Mouse (Mus musculus) embryonic facial prominence, embryonic 10.5 days (tissue): ENCODE measurements around the gene Fmnl3. TPM values are rescaled to one million over a fixed set of nuclear protein-coding genes. Genes with fewer than 3 reads are reported as not detected.
A peak's percentile ranks its signal among the peaks of the same experiment; 100 is the strongest.
"Not testable (repeated sequence)": the region's sequence is repeated elsewhere in the genome, so short reads cannot be mapped to it uniquely, and the experiment has no call there.

Source experiments
- DNase-seq: peaks from one replicate; pipeline ENCODE4 v3.0.0-alpha.2; 2017; ENCODE audit warnings: low spot score
- H3K27ac ChIP-seq: fragments of 300-500 bp; sonication (generic); replicated peaks from 2 replicates; pipeline ENCODE4 v1.5.1; 2016; ENCODE audit warnings: mild to moderate bottlenecking
- H3K27me3 ChIP-seq: fragments of 300-500 bp; sonication (generic); replicated peaks from 2 replicates; pipeline ENCODE4 v1.6.1; 2016; ENCODE audit warnings: low read depth, mild to moderate bottlenecking; ENCODE audit not compliant: poor library complexity, severe bottlenecking
- H3K36me3 ChIP-seq: fragments of 300-500 bp; sonication (generic); replicated peaks from 2 replicates; pipeline ENCODE4 v1.6.1; 2016; ENCODE audit warnings: mild to moderate bottlenecking, moderate library complexity
- H3K4me1 ChIP-seq: fragments of 300-500 bp; sonication (generic); 2 replicates; pipeline ENCODE4 v1.6.1; 2016
- H3K4me3 ChIP-seq: fragments of 300-500 bp; sonication (generic); 2 replicates; pipeline ENCODE4 v1.5.1; 2016; ENCODE audit warnings: mild to moderate bottlenecking, moderate library complexity
- H3K9me3 ChIP-seq: fragments of 300-500 bp; sonication (generic); 2 replicates; pipeline ENCODE4 v1.6.1; 2016; ENCODE audit warnings: mild to moderate bottlenecking
- WGBS: fragments of 180-500 bp; shearing (Covaris S2); methylation state at CpG from one replicate; pipeline ENCODE4 v1.1.7; 2016; 5-methylcytosine and 5-hydroxymethylcytosine counted together
- polyA plus RNA-seq: library from polyadenylated mRNA; unstranded; fragments of >200 nt; fragmentation: Nextera tagmentation; extraction: Ambion mirVana; gene quantifications from 2 replicates; pipeline ENCODE4 v1.2.1, GENCODE M21; 2016

Gene Fmnl3
- polyA plus RNA-seq, 1 experiment from 2014 or later = 25.6 TPM

DNA sequence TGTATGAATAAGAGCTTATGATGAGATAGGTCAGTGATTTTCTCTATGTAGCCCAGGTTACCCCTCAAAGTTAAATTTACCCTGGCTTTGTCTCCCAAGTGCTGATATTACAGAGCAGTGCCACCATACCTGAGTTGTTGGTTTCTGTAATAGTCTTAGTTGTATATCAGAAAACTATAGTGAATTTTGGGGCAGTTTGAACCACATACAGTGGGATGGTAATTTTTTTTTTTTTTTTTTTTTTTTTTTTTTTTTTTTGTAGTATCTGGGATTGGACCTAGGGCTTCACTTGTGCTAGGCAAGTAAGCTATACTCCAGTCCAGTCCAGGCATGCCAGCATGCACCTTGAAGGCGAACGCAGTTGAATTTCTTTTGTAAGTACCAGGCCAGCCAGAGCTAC, 27.3 kb upstream of the Fmnl3 start:
- Histone ChIP-seq H3K9me3 (no peaks in the 10 kb centered on the region), H3K27me3 (no peaks in the 10 kb centered on the region), H3K27ac (no peak overlapping the region), H3K4me1 (peaks cover 51% of the 10 kb centered on the region), H3K36me3 (peaks cover 31% of the 10 kb centered on the region), H3K4me3 (no peak overlapping the region)
- DNase-seq = no peak
- 95% methylated on average over 2 of the region's 2 CpGs for WGBS

DNA sequence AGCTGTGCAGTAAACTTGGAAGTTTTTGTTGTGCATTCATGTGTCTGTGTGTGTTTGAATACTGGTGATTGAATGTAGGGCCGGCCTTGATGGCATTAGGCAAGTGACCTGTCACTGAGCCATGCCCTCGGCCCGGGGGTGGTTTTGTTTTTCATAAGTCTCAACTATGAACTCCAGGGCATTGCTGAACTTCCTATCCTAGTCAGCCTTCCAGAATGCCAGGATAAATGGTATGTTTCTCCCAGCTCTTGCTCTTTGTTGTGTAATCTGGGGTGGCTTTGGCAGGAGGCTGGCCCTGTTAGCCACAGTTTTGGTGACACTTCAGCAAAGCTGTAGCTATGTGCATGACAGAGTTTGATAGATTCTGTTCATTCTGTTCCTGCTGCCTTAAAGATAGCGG, 26.6 kb upstream of the Fmnl3 start:
- no peak overlapping the region for H3K27ac ChIP-seq
- H3K36me3 ChIP-seq = peaks cover 23% of the 10 kb centered on the region
- 74% methylated on average over 4 of the region's 4 CpGs for WGBS
- no peaks in the 10 kb centered on the region for H3K9me3 ChIP-seq
- no peak overlapping the region for H3K4me3 ChIP-seq
- peaks cover 58% of the 10 kb centered on the region for H3K4me1 ChIP-seq
- no peaks in the 10 kb centered on the region for H3K27me3 ChIP-seq
- DNase-seq = no peak

DNA sequence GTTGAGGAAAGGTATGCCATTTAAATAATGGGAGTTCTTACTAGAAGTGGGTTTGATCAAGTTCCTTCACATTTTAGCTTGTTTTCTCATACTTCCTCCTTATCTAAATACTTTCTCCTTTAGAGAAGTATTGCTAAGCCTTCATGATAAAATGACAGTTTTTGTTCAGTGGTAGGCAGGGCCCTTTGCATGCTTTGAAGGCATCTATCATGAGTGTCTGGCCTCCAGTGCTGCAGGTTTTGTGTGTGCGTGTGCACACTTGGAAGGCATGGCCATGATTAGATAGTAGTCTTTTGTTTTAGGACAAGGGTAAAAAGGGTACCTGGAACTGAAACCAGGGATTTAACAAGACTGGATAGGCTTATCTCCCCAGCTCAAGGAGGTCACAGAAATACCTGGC, 26.2 kb upstream of the Fmnl3 start:
- Histone ChIP-seq H3K9me3 (no peaks in the 10 kb centered on the region), H3K4me3 (no peak overlapping the region), H3K27ac (no peak overlapping the region), H3K27me3 (no peaks in the 10 kb centered on the region), H3K4me1 (peaks cover 62% of the 10 kb centered on the region), H3K36me3 (peaks cover 19% of the 10 kb centered on the region)
- WGBS = 71% methylated on average over 1 of the region's 1 CpGs
- no peak for DNase-seq

DNA sequence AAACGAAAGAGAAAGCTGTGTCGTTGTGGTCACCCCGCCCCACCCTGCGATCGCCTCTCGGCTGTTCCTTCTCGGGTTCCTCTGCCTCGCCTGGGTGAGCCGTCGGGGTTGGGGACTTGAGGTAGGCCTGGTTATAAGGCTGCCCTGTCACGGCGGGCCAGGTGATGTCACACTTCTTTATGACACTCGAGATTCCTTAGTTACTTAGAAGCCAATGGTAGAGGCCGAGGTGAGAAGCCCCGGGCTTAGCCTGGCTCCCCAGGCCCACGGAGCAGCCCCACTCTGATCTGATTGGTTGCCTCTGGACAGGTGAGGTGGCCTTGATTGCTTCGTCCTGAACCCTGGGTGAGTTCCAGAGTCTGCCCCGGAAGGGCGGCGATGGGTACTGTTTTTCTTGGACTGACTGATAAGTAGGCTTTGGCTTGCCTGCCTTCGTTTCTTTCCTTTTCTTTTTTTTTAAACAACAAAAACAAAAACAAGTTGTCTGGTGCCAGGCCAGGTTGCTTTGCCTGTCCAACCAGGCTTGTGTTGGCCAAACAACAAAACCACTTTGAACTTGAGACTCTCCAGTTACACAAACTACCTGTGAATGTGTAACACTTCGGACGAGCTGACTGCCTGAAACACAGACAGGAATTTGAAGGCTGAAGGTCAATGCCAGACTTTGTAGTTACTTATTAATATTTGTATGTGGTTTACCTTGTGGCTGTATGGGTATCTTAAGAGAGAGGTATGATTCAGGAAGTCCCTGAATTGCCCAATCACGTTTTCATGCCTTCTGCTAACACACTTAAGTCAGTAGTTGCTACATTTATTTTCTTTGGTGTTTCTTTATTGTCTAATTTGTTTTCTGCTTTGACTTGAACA, 23.3 kb upstream of the Fmnl3 start:
- Histone ChIP-seq H3K4me3 (peak overlapping the region; percentile 94), H3K27me3 (no peaks in the 10 kb centered on the region), H3K9me3 (no peaks in the 10 kb centered on the region), H3K36me3 (no peaks in the 10 kb centered on the region; the same call in 1 of the 2 replicates), H3K4me1 (peaks cover 53% of the 10 kb centered on the region), H3K27ac (peak overlapping the region; percentile 94)
- WGBS = 12% methylated on average over 24 of the region's 24 CpGs
- DNase-seq = no peak

DNA sequence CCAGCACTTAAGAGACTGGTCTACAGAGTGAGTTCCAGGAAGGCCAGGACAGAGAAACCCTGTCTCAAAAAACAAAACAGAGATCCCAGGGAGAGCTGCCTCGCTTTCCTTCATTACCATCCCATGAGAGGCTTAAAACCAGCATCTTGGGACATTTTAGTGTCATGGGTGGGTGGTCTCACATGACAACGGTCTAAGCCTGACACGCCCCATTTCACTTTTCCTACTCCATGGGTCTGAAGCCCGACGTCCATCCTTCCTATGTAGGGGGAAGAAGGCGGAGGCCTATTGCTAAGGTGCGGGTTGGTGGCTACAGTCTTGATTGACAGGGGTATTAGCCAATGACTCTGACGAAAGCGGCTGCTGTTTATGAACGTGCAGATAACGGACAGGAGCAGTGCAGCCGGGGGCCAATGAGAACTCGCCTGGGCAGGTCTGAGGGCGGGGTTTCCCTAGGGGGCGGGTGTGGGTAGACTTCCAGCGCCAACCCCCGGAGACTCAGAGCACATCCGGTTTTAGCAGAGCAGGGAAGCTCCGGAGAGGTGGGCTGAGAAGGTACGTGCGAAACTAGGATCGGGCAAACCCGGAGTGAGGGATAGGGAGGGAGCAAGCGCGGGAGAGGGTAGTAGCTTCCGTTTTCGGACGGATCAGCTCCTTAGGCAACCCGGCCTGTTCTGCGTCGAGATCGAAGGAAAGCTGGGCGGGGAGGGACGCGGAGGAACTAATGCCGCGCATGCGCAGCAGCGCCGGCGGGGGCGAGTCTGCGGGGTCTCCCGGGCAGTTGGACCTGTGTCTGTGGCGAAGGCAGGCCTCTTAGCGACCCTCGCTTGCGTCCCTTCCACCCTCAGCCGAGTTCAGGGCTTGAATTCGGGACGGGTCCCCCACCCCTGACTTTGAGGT, 22.5 kb upstream of the Fmnl3 start, which contains the start of gene Tmbim6:
Gene Tmbim6, plus strand, starts transcription at position 397 of the 900 bp plus-strand sequence.
- under 1% methylated on average over 51 of the region's 51 CpGs for WGBS
- peak within 1 kb of the TSS; percentile 94 for H3K27ac ChIP-seq

DNA sequence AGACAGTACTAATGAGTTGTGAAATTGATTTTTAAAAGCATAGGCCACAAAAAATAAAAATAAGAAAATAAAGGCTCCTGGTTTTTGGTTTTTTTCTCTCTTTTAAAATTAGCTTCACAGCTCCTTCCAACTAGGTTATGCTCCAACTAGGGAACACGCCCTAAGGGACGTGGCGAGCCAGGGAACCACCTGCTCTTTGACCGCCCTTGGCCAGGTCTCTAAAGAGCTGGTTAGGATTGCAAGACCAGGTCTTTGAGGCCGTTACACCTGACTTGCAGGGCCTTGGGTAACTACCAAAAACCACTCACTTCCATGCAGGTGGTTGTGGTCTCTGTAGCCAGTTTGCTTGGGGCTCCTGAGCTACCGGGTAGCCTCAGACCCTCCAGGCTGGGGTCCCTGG, 21.7 kb upstream of the Fmnl3 start:
- Histone ChIP-seq H3K36me3 (no peaks in the 10 kb centered on the region; the same call in 1 of the 2 replicates), H3K4me1 (peaks cover 48% of the 10 kb centered on the region), H3K27ac (peak overlapping the region; percentile 94), H3K9me3 (no peaks in the 10 kb centered on the region), H3K27me3 (no peaks in the 10 kb centered on the region), H3K4me3 (peak overlapping the region; percentile 94)
- 86% methylated on average over 6 of the region's 6 CpGs for WGBS
- DNase-seq = no peak

More for the DNA sequence above, 22.5 kb upstream of the Fmnl3 start, which contains the start of gene Tmbim6:
- Histone ChIP-seq H3K4me1 (peaks cover 49% of the 10 kb centered on the region), H3K9me3 (no peaks in the 10 kb centered on the region), H3K27me3 (no peaks in the 10 kb centered on the region), H3K4me3 (peak within 1 kb of the TSS; percentile 94), H3K36me3 (no peaks in the 10 kb centered on the region; the same call in 1 of the 2 replicates)
- DNase-seq = peak; percentile 100

DNA sequence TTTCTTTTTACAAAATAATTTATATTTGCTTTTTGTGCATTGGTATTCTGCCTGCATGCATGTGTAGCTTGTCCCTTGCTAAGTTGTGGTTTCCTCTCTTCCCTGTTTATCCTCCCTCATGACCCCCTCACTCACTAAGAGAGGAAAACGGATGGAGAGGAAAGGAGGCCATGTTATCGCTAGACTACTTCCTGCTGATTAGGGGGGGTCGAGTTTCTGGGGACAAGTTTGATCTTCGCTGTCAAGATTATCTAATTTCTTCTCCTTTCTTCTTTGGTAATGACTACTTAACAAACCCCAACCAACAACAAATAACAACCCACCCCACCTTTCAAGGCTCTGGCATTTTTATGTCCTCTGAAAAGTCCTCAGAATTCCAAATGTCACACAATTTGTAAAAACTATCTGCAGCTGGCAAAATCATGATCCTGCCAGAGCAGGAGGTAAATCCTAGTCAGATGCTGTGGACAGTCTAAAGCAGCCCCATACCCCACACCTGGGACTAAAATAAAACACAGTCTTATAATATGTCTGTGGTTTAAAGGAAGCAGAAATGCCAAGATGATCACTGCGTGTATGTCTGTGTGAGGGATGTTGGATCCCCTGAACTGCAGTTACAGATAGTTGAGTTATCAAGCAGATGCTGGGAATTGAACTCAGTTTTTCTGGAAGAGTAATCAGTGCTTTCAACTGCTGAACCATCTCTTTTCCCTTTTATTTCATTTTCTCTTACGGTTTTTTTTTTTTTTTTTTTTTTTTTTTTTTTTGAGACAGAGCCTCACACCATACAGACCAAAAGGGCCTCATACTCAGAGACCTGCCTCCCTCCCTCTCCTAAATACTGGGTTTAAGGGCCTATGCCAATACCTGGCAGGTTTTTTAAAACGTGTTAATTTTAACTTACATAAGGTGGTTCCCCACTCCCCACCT, 20.5 kb upstream of the Fmnl3 start:
- H3K4me3 ChIP-seq = no peak overlapping the region
- DNase-seq = no peak
- no peaks in the 10 kb centered on the region for H3K27me3 ChIP-seq
- H3K9me3 ChIP-seq = no peaks in the 10 kb centered on the region
- H3K27ac ChIP-seq = no peak overlapping the region
- WGBS = 68% methylated on average over 7 of the region's 7 CpGs
- H3K4me1 ChIP-seq = peaks cover 36% of the 10 kb centered on the region
- no peaks in the 10 kb centered on the region; the same call in 1 of the 2 replicates for H3K36me3 ChIP-seq

DNA sequence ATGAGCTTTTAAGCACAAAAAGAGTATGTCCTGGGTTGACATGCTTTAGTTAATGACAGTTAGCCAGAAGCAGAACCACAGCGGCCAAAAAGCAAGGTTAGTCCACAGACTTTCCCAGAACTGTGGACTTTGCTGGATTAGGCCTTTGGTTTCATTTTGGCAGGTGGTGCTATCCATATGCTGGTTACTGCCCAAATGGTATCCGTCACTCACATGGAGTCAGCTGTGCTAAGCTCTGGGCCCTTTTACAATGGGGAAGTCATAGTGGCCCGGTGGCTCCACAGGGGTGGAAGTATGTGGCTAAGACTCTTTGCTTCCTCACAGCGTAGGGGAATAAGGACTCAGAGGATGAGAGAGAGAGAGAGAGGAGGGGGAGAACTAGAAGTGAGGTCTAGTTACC, 17.7 kb upstream of the Fmnl3 start:
- H3K9me3 ChIP-seq = no peaks in the 10 kb centered on the region
- DNase-seq = no peak
- peaks cover 22% of the 10 kb centered on the region for H3K4me1 ChIP-seq
- WGBS = 78% methylated on average over 4 of the region's 4 CpGs
- H3K4me3 ChIP-seq = no peak overlapping the region
- no peaks in the 10 kb centered on the region for H3K27me3 ChIP-seq
- no peak overlapping the region for H3K27ac ChIP-seq
- H3K36me3 ChIP-seq = no peaks in the 10 kb centered on the region

DNA sequence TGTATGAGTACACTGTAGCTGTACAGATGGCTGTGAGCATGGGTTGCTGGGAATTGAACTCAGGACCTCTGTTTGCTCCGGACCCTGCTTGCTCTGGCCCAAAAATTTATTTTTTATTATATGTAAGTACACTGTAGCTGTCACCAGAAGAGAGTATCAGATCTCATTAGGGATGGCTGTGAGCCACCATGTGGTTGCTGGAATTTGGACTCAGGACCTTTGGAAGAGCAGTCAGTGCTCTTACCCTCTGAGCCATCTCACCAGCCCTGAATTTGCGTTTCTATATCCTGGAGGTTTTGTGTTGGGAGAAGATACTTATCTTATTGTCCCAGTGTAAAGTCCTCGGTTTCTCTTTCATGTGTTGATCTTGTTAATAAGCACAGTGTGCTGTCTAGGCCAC, 16.5 kb upstream of the Fmnl3 start:
- H3K4me3 ChIP-seq = no peak overlapping the region
- 80% methylated on average over 3 of the region's 3 CpGs for WGBS
- H3K27me3 ChIP-seq = no peaks in the 10 kb centered on the region
- H3K36me3 ChIP-seq = no peaks in the 10 kb centered on the region
- H3K27ac ChIP-seq = no peak overlapping the region
- H3K9me3 ChIP-seq = no peaks in the 10 kb centered on the region
- no peak for DNase-seq
- H3K4me1 ChIP-seq = peaks cover 14% of the 10 kb centered on the region

DNA sequence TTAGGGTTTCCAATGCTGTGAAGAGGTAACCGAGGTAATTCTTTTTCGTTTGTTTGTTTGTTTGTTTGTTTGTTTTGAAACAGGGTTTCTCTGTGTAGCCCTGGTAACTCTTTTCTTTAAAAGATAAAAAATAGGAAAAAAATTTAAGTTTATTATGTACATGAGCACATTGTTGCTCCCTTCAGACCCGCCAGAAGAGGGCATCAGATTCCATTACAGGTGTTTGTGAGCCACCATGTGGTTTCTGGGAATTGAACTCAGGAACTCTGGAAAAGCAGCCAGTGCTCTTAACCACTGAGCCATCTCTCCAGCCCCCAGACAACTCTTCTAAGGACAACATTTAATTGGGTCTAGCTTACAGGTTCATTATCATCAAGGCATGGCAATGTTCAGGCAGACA, 15.8 kb upstream of the Fmnl3 start:
- not testable (repeated sequence) for H3K27ac ChIP-seq, H3K4me3 ChIP-seq, H3K36me3 ChIP-seq, H3K4me1 ChIP-seq, H3K27me3 ChIP-seq, H3K9me3 ChIP-seq, DNase-seq
- WGBS = 70% methylated on average over 3 of the region's 3 CpGs

DNA sequence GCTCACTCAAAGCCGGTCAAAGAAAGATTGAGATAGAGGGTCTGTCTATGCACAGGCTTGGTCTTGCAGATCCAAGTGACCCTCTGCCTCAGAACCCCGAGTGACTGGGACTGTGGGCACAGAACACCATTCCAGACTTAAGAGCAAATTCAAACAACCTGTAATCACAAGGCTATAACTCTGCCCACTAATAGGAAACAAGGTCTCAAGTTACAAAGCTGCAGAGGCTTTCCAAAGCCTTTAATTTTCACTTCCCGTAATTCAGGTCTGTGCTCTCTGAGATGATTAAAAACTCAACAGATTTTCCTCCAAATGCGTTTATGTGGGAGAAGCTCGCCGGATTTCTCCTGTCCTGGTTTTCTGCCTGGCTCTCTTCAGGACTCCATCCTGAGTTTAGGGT, 13.8 kb upstream of the Fmnl3 start:
- no peak for DNase-seq
- Histone ChIP-seq H3K9me3 (no peaks in the 10 kb centered on the region), H3K4me3 (no peak overlapping the region), H3K36me3 (no peaks in the 10 kb centered on the region), H3K27ac (no peak overlapping the region), H3K27me3 (no peaks in the 10 kb centered on the region), H3K4me1 (peaks cover 10% of the 10 kb centered on the region)
- 48% methylated on average over 6 of the region's 6 CpGs for WGBS

DNA sequence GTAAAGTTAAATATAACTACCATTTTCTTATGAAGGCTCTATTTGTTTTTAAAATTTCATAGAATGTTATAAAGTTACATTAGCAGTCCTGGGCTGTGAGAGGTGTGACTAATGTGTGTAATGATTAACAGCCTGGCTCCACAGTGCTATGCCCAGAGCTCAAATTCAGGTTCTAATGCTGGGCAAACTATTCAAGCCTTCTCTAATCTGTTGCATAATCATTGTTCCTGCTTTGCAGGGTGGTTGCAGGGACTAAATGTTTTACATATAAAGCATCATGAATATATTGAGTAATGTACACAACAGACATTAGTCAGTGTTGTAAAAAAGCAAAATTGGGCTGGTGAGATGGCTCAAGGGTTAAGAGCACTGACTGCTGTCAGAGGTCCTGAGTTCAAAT, 12.6 kb upstream of the Fmnl3 start:
- H3K36me3 ChIP-seq = no peaks in the 10 kb centered on the region
- H3K27me3 ChIP-seq = no peaks in the 10 kb centered on the region
- no peak for DNase-seq
- H3K9me3 ChIP-seq = peaks cover 4% of the 10 kb centered on the region; the same call in 1 of the 2 replicates
- peaks cover 10% of the 10 kb centered on the region for H3K4me1 ChIP-seq
- no peak overlapping the region for H3K4me3 ChIP-seq
- no peak overlapping the region for H3K27ac ChIP-seq
